Mouse (Mus musculus): ENCODE measurements around the gene Timeless. TPM values are rescaled to one million over a fixed set of nuclear protein-coding genes. Genes with fewer than 3 reads are reported as not detected.
A peak's percentile ranks its signal among the peaks of the same experiment; 100 is the strongest.
"Not testable (repeated sequence)": the region's sequence is repeated elsewhere in the genome, so short reads cannot be mapped to it uniquely, and the experiment has no call there.

Gene Timeless
- polyA plus RNA-seq, 1 experiment from 2014 or later: 58.7 TPM

DNA sequence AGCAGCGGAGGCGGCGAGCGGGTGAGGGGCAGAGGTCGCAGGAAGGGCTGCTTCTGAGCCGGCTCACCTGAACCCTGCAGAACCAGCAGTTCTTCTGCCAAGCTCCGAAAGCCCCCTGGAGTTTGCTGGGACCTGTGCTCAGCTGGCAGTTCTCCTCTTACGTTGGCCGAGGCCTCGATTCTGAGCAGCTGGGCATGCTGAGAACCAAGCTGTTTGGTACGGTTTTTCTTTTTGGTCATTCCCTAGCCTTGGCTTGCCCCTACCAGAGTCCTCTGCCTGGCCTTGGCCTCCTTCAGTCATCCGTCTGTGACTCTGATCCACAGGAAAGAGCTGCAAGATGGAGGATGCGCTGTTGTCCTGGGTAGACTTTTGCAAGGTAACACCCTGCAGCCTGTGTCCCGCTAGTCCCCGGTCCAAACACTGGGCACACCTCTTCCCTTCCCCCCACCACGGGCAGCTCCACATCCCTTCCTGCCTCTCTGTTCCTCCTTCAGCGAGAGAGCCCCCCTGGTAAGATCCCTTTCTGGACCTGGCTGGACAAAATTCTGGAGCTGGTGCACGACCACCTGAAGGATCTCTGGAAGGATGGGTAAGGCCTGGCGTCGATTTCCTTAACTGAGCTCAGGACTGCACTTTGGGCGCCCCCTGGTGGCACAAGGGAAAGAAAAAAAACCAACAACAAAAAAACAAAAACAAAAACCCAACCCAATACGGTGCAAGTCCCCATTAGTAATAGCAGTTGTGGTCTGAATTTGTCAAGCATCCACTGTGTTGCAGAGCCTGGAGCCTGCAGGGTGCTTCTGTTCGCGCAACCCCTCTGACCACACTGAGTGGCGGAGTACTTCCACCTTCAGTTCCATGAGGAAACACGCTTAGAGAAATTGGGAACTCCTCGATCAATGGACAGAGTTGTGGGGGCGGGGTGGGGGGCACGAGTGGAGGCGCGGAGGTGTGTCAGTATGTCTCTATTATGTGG lies 52.0 kb downstream of the Timeless start:
- no peaks in the 10 kb centered on the region for H3K9me3 ChIP-seq (ENCODE audit: control insufficient read depth, low read length)
- WGBS: 66% methylated on average over 31 of the region's 31 CpGs
- H3K4me1 ChIP-seq (ENCODE audit: control insufficient read depth, insufficient read depth, low read length): no peaks in the 10 kb centered on the region
- H3K27me3 ChIP-seq (ENCODE audit: control insufficient read depth, insufficient read depth, low read length): no peaks in the 10 kb centered on the region
- peak; percentile 75 for DNase-seq (ENCODE audit: low spot score)
- H3K4me3 ChIP-seq (ENCODE audit: low read depth, low read length): no peak overlapping the region
- H3K9ac ChIP-seq (ENCODE audit: low read length): no peak overlapping the region
- no peak overlapping the region for H3K4me2 ChIP-seq (ENCODE audit: low read depth)
- no peak overlapping the region for H3K27ac ChIP-seq (ENCODE audit: low read depth, low read length)
- peaks cover 4% of the 10 kb centered on the region; the same call in 1 of the 2 replicates for H3K36me3 ChIP-seq (ENCODE audit: control insufficient read depth, insufficient read depth, low read length)
- ATAC-seq (ENCODE audit: insufficient read depth, low FRiP score, low TSS enrichment): no peak

DNA sequence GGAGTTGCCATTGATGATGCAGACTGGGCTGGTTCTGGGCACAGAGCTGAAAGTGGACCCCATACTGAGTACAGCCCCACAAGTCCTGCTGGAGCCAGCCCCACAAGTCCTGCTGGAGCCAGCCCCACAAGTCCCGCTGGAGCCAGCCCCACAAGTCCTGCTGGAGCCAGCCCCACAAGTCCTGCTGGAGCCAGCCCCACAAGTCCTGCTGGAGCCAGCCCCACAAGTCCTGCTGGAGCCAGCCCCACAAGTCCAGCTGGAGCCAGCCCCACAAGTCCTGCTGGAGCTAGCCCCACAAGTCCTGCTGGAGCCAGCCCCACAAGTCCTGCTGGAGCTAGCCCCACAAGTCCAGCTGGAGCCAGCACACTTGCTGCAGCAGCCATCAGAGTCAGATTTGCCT lies 58.7 kb downstream of the Timeless start:
- 85% methylated on average over 1 of the region's 1 CpGs for WGBS
- H3K36me3 ChIP-seq (ENCODE audit: control insufficient read depth, insufficient read depth, low read length); H3K9me3 ChIP-seq (ENCODE audit: control insufficient read depth, low read length): not testable (repeated sequence)

DNA sequence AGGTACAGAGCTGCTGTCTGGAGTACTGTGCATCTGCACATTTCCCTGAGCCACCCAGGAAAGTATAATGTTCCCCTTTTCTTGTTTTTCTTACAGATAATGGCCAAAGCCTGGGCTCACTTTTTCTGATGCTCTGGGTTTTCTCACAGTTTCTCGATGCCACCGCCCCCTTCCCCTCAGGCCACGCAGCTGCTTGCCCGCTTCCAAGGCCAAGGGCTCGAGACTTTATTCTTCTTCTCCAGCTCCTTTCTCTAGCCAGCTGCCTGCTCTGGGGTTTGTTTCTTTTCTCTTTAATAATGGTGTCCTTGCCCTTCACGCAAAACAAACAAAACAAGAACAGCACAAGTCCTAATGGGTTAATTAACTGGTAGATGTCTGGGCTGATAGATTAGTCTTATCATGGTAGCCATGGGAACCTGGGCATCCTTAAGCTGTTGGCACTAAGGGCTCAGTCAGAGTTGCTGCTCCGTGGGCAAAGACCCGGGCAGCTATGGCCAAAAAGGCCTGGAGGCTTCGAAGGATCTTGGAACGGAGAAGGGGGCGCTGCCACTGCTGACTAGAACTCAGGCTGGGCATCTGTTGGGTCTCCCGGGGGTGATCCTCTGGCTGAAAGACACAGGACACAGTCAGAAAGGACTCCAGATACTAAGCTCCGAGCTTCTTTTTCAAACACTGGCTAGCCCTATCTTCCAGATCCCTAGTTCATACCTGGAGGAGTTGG lies 64.7 kb downstream of the Timeless start:
- Histone ChIP-seq H3K4me1 (ENCODE audit: control insufficient read depth, insufficient read depth, low read length) (no peaks in the 10 kb centered on the region), H3K36me3 (ENCODE audit: control insufficient read depth, insufficient read depth, low read length) (no peaks in the 10 kb centered on the region), H3K9me3 (ENCODE audit: control insufficient read depth, low read length) (no peaks in the 10 kb centered on the region), H3K4me3 (ENCODE audit: low read depth, low read length) (no peak overlapping the region), H3K27ac (ENCODE audit: low read depth, low read length) (no peak overlapping the region), H3K9ac (ENCODE audit: low read length) (no peak overlapping the region), H3K4me2 (ENCODE audit: low read depth) (no peak overlapping the region), H3K27me3 (ENCODE audit: control insufficient read depth, insufficient read depth, low read length) (no peaks in the 10 kb centered on the region)
- DNase-seq (ENCODE audit: low spot score) (no peak), ATAC-seq (ENCODE audit: insufficient read depth, low FRiP score, low TSS enrichment) (no peak)
- 87% methylated on average over 13 of the region's 13 CpGs for WGBS

More for the DNA sequence above, 58.7 kb downstream of the Timeless start:
- H3K4me2 ChIP-seq (ENCODE audit: low read depth); DNase-seq (ENCODE audit: low spot score); H3K4me1 ChIP-seq (ENCODE audit: control insufficient read depth, insufficient read depth, low read length); H3K9ac ChIP-seq (ENCODE audit: low read length); H3K27me3 ChIP-seq (ENCODE audit: control insufficient read depth, insufficient read depth, low read length); ATAC-seq (ENCODE audit: insufficient read depth, low FRiP score, low TSS enrichment); H3K4me3 ChIP-seq (ENCODE audit: low read depth, low read length); H3K27ac ChIP-seq (ENCODE audit: low read depth, low read length): not testable (repeated sequence)

DNA sequence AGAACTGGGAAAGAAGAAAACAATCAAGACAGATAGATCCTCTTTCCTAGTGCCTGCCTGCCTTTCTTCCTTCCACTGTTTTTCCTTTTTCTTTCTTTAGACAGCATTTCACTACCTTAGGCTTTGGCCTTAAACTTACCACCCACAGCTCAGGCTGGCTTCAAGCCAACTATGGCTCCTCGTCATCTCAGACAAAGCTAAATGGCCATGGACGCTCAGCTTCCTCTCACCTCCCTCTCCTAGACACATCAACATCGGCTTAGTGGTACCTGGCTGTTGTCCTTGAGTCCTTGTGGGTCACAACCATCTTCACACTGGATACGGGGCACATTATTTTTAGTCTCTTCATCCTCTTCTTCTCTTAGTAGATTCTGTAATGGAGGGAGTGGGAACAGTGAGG lies 65.4 kb downstream of the Timeless start:
- DNase-seq (ENCODE audit: low spot score): no peak
- no peak overlapping the region for H3K27ac ChIP-seq (ENCODE audit: low read depth, low read length)
- H3K36me3 ChIP-seq (ENCODE audit: control insufficient read depth, insufficient read depth, low read length): no peaks in the 10 kb centered on the region
- no peaks in the 10 kb centered on the region for H3K27me3 ChIP-seq (ENCODE audit: control insufficient read depth, insufficient read depth, low read length)
- no peaks in the 10 kb centered on the region for H3K4me1 ChIP-seq (ENCODE audit: control insufficient read depth, insufficient read depth, low read length)
- ATAC-seq (ENCODE audit: insufficient read depth, low FRiP score, low TSS enrichment): no peak
- WGBS: 84% methylated on average over 4 of the region's 4 CpGs
- H3K4me3 ChIP-seq (ENCODE audit: low read depth, low read length): no peak overlapping the region
- H3K4me2 ChIP-seq (ENCODE audit: low read depth): no peak overlapping the region
- no peak overlapping the region for H3K9ac ChIP-seq (ENCODE audit: low read length)
- no peaks in the 10 kb centered on the region for H3K9me3 ChIP-seq (ENCODE audit: control insufficient read depth, low read length)

DNA sequence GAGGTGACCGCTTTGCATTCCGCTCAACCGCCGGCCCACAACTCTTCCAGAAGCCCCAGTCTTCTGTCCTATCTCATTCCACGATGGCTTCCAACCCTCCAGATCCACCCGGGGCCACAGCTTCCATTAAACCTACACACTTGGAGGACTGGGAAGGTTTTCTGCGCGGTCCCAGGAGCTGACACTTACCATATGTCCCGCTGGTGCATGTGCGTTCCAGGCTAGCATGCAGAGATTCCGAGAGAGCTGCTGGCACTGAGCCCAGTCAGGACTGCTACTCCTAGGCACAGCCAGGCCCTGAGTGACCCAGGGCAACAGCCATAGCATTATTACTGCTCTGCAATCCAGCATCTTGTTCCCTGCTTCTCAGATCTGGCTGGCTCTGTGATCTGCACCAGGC lies 65.8 kb downstream of the Timeless start:
- no peak overlapping the region for H3K27ac ChIP-seq (ENCODE audit: low read depth, low read length)
- H3K9me3 ChIP-seq (ENCODE audit: control insufficient read depth, low read length): no peaks in the 10 kb centered on the region

DNA sequence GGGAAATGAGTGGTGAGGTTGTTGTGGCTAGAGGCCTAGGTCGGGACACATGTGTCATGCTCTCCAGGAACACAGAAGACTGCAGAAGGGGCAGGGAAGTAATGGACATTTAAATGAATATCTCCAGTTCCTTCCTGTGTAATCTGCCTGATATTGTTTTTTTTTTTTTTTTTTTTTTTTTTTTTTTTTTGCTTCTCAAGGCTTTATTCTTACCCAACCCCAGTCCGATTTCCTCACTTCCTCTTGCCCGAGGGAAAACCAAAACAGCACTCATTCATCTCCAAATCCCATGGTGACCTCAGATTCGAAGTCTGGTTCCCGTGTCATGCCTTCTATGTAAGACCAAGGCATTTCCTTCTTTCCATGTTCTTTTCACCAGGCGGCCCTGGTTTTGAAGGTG lies 66.4 kb downstream of the Timeless start:
- H3K27me3 ChIP-seq (ENCODE audit: control insufficient read depth, insufficient read depth, low read length): no peaks in the 10 kb centered on the region
- ATAC-seq (ENCODE audit: insufficient read depth, low FRiP score, low TSS enrichment) (no peak), DNase-seq (ENCODE audit: low spot score) (no peak)
- no peaks in the 10 kb centered on the region for H3K36me3 ChIP-seq (ENCODE audit: control insufficient read depth, insufficient read depth, low read length)
- no peak overlapping the region for H3K9ac ChIP-seq (ENCODE audit: low read length)
- H3K4me3 ChIP-seq (ENCODE audit: low read depth, low read length): no peak overlapping the region
- H3K4me1 ChIP-seq (ENCODE audit: control insufficient read depth, insufficient read depth, low read length): peaks cover 3% of the 10 kb centered on the region
- no peak overlapping the region for H3K4me2 ChIP-seq (ENCODE audit: low read depth)
- H3K27ac ChIP-seq (ENCODE audit: low read depth, low read length): no peak overlapping the region
- 77% methylated on average over 6 of the region's 6 CpGs for WGBS
- no peaks in the 10 kb centered on the region for H3K9me3 ChIP-seq (ENCODE audit: control insufficient read depth, low read length)

More for the DNA sequence above, 65.8 kb downstream of the Timeless start:
- no peak for DNase-seq (ENCODE audit: low spot score)
- no peak overlapping the region for H3K4me2 ChIP-seq (ENCODE audit: low read depth)
- H3K4me3 ChIP-seq (ENCODE audit: low read depth, low read length): no peak overlapping the region
- 85% methylated on average over 11 of the region's 11 CpGs for WGBS
- peaks cover 3% of the 10 kb centered on the region for H3K4me1 ChIP-seq (ENCODE audit: control insufficient read depth, insufficient read depth, low read length)
- no peak for ATAC-seq (ENCODE audit: insufficient read depth, low FRiP score, low TSS enrichment)
- no peaks in the 10 kb centered on the region for H3K27me3 ChIP-seq (ENCODE audit: control insufficient read depth, insufficient read depth, low read length)
- no peaks in the 10 kb centered on the region for H3K36me3 ChIP-seq (ENCODE audit: control insufficient read depth, insufficient read depth, low read length)
- no peak overlapping the region for H3K9ac ChIP-seq (ENCODE audit: low read length)

DNA sequence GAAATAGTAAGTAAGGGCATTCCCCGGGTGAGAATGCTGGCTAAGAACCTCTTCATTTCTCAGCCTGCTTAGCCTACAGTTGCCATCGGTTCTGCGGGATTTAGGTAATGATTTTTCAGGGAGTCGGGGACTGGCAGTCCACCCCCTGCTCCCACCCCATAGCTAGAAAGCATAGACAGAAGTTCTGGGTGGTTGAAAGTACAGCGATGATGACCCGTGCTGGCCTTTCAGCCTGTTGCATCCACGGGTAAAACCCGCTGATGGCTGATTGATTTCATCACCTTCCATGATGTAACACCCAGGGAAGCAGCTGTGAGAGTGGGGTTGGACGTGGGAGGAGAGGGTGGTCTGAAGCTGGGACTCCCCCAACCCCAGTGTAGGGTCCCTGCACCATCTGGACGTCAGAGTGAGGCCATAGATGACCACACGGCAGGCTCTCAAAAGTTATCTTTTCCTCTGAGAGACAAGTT lies 66.9 kb downstream of the Timeless start, which contains the start of gene Il23a:
Il23a (minus strand) TSS at position 51 of the 470 bp plus-strand sequence.
- 84% methylated on average over 11 of the region's 11 CpGs for WGBS
- ATAC-seq (ENCODE audit: insufficient read depth, low FRiP score, low TSS enrichment): no peak
- Histone ChIP-seq H3K4me3 (ENCODE audit: low read depth, low read length) (no peak within 1 kb of the TSS), H3K4me2 (ENCODE audit: low read depth) (no peak within 1 kb of the TSS), H3K9me3 (ENCODE audit: control insufficient read depth, low read length) (no peaks in the 10 kb centered on the region), H3K27ac (ENCODE audit: low read depth, low read length) (no peak within 1 kb of the TSS), H3K9ac (ENCODE audit: low read length) (no peak within 1 kb of the TSS), H3K27me3 (ENCODE audit: control insufficient read depth, insufficient read depth, low read length) (no peaks in the 10 kb centered on the region), H3K4me1 (ENCODE audit: control insufficient read depth, insufficient read depth, low read length) (peaks cover 3% of the 10 kb centered on the region), H3K36me3 (ENCODE audit: control insufficient read depth, insufficient read depth, low read length) (no peaks in the 10 kb centered on the region)
- no peak for DNase-seq (ENCODE audit: low spot score)

DNA sequence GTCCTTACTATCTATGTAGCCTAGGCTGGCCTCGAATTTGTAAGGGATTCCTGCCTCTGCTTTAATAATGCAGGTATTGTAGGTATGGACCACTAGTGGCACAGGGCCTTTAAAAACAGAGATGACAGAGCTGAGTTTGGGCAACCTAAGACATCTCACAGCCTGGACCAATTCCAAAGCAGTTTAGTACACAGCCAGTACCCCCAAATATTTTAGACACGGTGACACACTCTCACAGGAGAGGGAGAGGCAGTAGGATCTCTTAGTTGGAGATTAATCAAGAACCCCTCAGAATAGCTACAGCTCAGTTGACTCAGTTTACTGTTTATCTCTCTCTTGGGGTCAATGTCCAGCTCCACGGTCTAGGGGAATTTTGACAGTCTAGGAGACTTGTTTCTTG lies 70.5 kb downstream of the Timeless start:
- Histone ChIP-seq H3K9me3 (ENCODE audit: control insufficient read depth, low read length) (no peaks in the 10 kb centered on the region), H3K4me1 (ENCODE audit: control insufficient read depth, insufficient read depth, low read length) (peaks cover 9% of the 10 kb centered on the region), H3K36me3 (ENCODE audit: control insufficient read depth, insufficient read depth, low read length) (no peaks in the 10 kb centered on the region), H3K27me3 (ENCODE audit: control insufficient read depth, insufficient read depth, low read length) (no peaks in the 10 kb centered on the region), H3K4me3 (ENCODE audit: low read depth, low read length) (peak overlapping the region; percentile 55), H3K27ac (ENCODE audit: low read depth, low read length) (peak overlapping the region; percentile 80), H3K9ac (ENCODE audit: low read length) (peak overlapping the region; percentile 95), H3K4me2 (ENCODE audit: low read depth) (peak overlapping the region; percentile 79)
- DNase-seq (ENCODE audit: low spot score) (no peak), ATAC-seq (ENCODE audit: insufficient read depth, low FRiP score, low TSS enrichment) (no peak)
- 48% methylated on average over 3 of the region's 3 CpGs for WGBS

All from neural tube, embryonic 11.5 days (tissue).